Mouse (Mus musculus): ENCODE data around the gene Arhgap22. TPM values are rescaled to one million over a fixed set of nuclear protein-coding genes. Genes with fewer than 3 reads are reported as not detected.

The Arhgap22 gene
- total RNA-seq, 1 experiment: 5.7 TPM

GRCm38 (mm10) chr14:33338684-33339083 is 124.9 kb downstream of the Arhgap22 start:
- H3K27ac ChIP-seq (ENCODE audit: insufficient read depth, low read depth, low read length, poor library complexity, severe bottlenecking): no peak overlapping the region
- in situ Hi-C loops (cut with MboI; ENCODE audit: low sequenced_read_pairs in 2 of 2, unreplicated experiment in 2 of 2): no loop called here
- no peak overlapping the region for H3K9ac ChIP-seq (ENCODE audit: insufficient read depth, low read depth, low read length, poor library complexity, severe bottlenecking)
- no peak overlapping the region for H3K4me3 ChIP-seq (ENCODE audit: insufficient read depth in 1 of 2, low read depth in 1 of 2, low read length in 2 of 2, poor library complexity in 1 of 2, severe bottlenecking in 1 of 2)
- H3K36me3 ChIP-seq (ENCODE audit: control insufficient read depth, insufficient read depth, low read length, poor library complexity, severe bottlenecking): no peaks in the 10 kb centered on the region
- no peak for DNase-seq (ENCODE audit: low read depth, low spot score)
- no peaks in the 10 kb centered on the region for H3K4me1 ChIP-seq (ENCODE audit: control insufficient read depth in 2 of 2, insufficient read depth in 2 of 2, low read length in 2 of 2, poor library complexity in 1 of 2)
- TF ChIP-seq ZNF384 (IDR thresholded peaks at IDR 0.05; ENCODE audit: low read depth, low read length) (no peak), CHD2 (IDR thresholded peaks at IDR 0.05; ENCODE audit: low read depth, low read length) (no peak), HCFC1 (IDR thresholded peaks at IDR 0.05; ENCODE audit: borderline replicate concordance, insufficient read depth, low read length) (no peak)
- H3K9me3 ChIP-seq (ENCODE audit: control insufficient read depth, insufficient read depth, low read depth, low read length): no peaks in the 10 kb centered on the region

- in situ Hi-C loops (cut with MboI; ENCODE audit: low sequenced_read_pairs in 2 of 2, unreplicated experiment in 2 of 2): no loop called here
Measured at GRCm38 (mm10) chr14:33343131-33343725, 129.4 kb downstream of the Arhgap22 start.

GRCm38 (mm10) chr14:33346546-33346945 is 132.7 kb downstream of the Arhgap22 start:
- H3K27ac ChIP-seq (ENCODE audit: insufficient read depth, low read depth, low read length, poor library complexity, severe bottlenecking): no peak overlapping the region
- in situ Hi-C loops (cut with MboI; ENCODE audit: low sequenced_read_pairs in 2 of 2, unreplicated experiment in 2 of 2): no loop called here
- H3K36me3 ChIP-seq (ENCODE audit: control insufficient read depth, insufficient read depth, low read length, poor library complexity, severe bottlenecking): no peaks in the 10 kb centered on the region
- no peak for DNase-seq (ENCODE audit: low read depth, low spot score)
- no peak overlapping the region for H3K4me3 ChIP-seq (ENCODE audit: insufficient read depth in 1 of 2, low read depth in 1 of 2, low read length in 2 of 2, poor library complexity in 1 of 2, severe bottlenecking in 1 of 2)
- TF ChIP-seq MAFK (IDR thresholded peaks at IDR 0.05; ENCODE audit: insufficient read depth, low read depth, low read length) (no peak), ZNF384 (IDR thresholded peaks at IDR 0.05; ENCODE audit: low read depth, low read length) (no peak), HCFC1 (IDR thresholded peaks at IDR 0.05; ENCODE audit: borderline replicate concordance, insufficient read depth, low read length) (no peak), ZC3H11A (IDR thresholded peaks at IDR 0.05; ENCODE audit: borderline replicate concordance, low read depth, low read length) (no peak), CHD2 (IDR thresholded peaks at IDR 0.05; ENCODE audit: low read depth, low read length) (no peak)
- H3K9me3 ChIP-seq (ENCODE audit: control insufficient read depth, insufficient read depth, low read depth, low read length): no peaks in the 10 kb centered on the region
- H3K4me1 ChIP-seq (ENCODE audit: control insufficient read depth in 2 of 2, insufficient read depth in 2 of 2, low read length in 2 of 2, poor library complexity in 1 of 2): no peaks in the 10 kb centered on the region; a peak in 1 of 4 replicates
- H3K9ac ChIP-seq (ENCODE audit: insufficient read depth, low read depth, low read length, poor library complexity, severe bottlenecking): no peak overlapping the region

More at GRCm38 (mm10) chr14:33343131-33343725, 129.4 kb downstream of the Arhgap22 start:
- no peaks in the 10 kb centered on the region for H3K4me1 ChIP-seq (ENCODE audit: control insufficient read depth in 2 of 2, insufficient read depth in 2 of 2, low read length in 2 of 2, poor library complexity in 1 of 2)
- no peaks in the 10 kb centered on the region for H3K36me3 ChIP-seq (ENCODE audit: control insufficient read depth, insufficient read depth, low read length, poor library complexity, severe bottlenecking)
- TF ChIP-seq ZNF384 (IDR thresholded peaks at IDR 0.05; ENCODE audit: low read depth, low read length) (no peak), MAFK (IDR thresholded peaks at IDR 0.05; ENCODE audit: insufficient read depth, low read depth, low read length) (no peak), ZC3H11A (IDR thresholded peaks at IDR 0.05; ENCODE audit: borderline replicate concordance, low read depth, low read length) (no peak)
- H3K9ac ChIP-seq (ENCODE audit: insufficient read depth, low read depth, low read length, poor library complexity, severe bottlenecking): no peak overlapping the region
- no peak for DNase-seq (ENCODE audit: low read depth, low spot score)
- no peak overlapping the region for H3K4me3 ChIP-seq (ENCODE audit: insufficient read depth in 1 of 2, low read depth in 1 of 2, low read length in 2 of 2, poor library complexity in 1 of 2, severe bottlenecking in 1 of 2)
- no peaks in the 10 kb centered on the region for H3K9me3 ChIP-seq (ENCODE audit: control insufficient read depth, insufficient read depth, low read depth, low read length)
- H3K27ac ChIP-seq (ENCODE audit: insufficient read depth, low read depth, low read length, poor library complexity, severe bottlenecking): no peak overlapping the region; the same call in 1 of the 2 replicates

GRCm38 (mm10) chr14:33347738-33348137 is 133.9 kb downstream of the Arhgap22 start:
- no peaks in the 10 kb centered on the region; a peak in 1 of 4 replicates for H3K4me1 ChIP-seq (ENCODE audit: control insufficient read depth in 2 of 2, insufficient read depth in 2 of 2, low read length in 2 of 2, poor library complexity in 1 of 2)
- TF ChIP-seq ZC3H11A (IDR thresholded peaks at IDR 0.05; ENCODE audit: borderline replicate concordance, low read depth, low read length): no peak
- no peak for TF ChIP-seq CHD2 (IDR thresholded peaks at IDR 0.05; ENCODE audit: low read depth, low read length)
- TF ChIP-seq ZNF384 (IDR thresholded peaks at IDR 0.05; ENCODE audit: low read depth, low read length): no peak
- no peak for TF ChIP-seq MAFK (IDR thresholded peaks at IDR 0.05; ENCODE audit: insufficient read depth, low read depth, low read length)
- no peak for TF ChIP-seq HCFC1 (IDR thresholded peaks at IDR 0.05; ENCODE audit: borderline replicate concordance, insufficient read depth, low read length)
- no peak for DNase-seq (ENCODE audit: low read depth, low spot score)
- no peaks in the 10 kb centered on the region for H3K9me3 ChIP-seq (ENCODE audit: control insufficient read depth, insufficient read depth, low read depth, low read length)
- H3K9ac ChIP-seq (ENCODE audit: insufficient read depth, low read depth, low read length, poor library complexity, severe bottlenecking): no peak overlapping the region
- in situ Hi-C loops (cut with MboI; ENCODE audit: low sequenced_read_pairs in 2 of 2, unreplicated experiment in 2 of 2): no loop called here
- H3K36me3 ChIP-seq (ENCODE audit: control insufficient read depth, insufficient read depth, low read length, poor library complexity, severe bottlenecking): no peaks in the 10 kb centered on the region
- H3K27ac ChIP-seq (ENCODE audit: insufficient read depth, low read depth, low read length, poor library complexity, severe bottlenecking): no peak overlapping the region
- no peak overlapping the region for H3K4me3 ChIP-seq (ENCODE audit: insufficient read depth in 1 of 2, low read depth in 1 of 2, low read length in 2 of 2, poor library complexity in 1 of 2, severe bottlenecking in 1 of 2)

- no peak for DNase-seq (ENCODE audit: low read depth, low spot score)
- Histone ChIP-seq H3K36me3 (ENCODE audit: control insufficient read depth, insufficient read depth, low read length, poor library complexity, severe bottlenecking) (no peaks in the 10 kb centered on the region), H3K9ac (ENCODE audit: insufficient read depth, low read depth, low read length, poor library complexity, severe bottlenecking) (no peak overlapping the region), H3K9me3 (ENCODE audit: control insufficient read depth, insufficient read depth, low read depth, low read length) (no peaks in the 10 kb centered on the region), H3K4me1 (ENCODE audit: control insufficient read depth in 2 of 2, insufficient read depth in 2 of 2, low read length in 2 of 2, poor library complexity in 1 of 2) (no peaks in the 10 kb centered on the region; a peak in 1 of 4 replicates), H3K4me3 (ENCODE audit: insufficient read depth in 1 of 2, low read depth in 1 of 2, low read length in 2 of 2, poor library complexity in 1 of 2, severe bottlenecking in 1 of 2) (no peak overlapping the region), H3K27ac (ENCODE audit: insufficient read depth, low read depth, low read length, poor library complexity, severe bottlenecking) (no peak overlapping the region)
- TF ChIP-seq CHD2 (IDR thresholded peaks at IDR 0.05; ENCODE audit: low read depth, low read length) (no peak), MAFK (IDR thresholded peaks at IDR 0.05; ENCODE audit: insufficient read depth, low read depth, low read length) (no peak), ZC3H11A (IDR thresholded peaks at IDR 0.05; ENCODE audit: borderline replicate concordance, low read depth, low read length) (no peak), HCFC1 (IDR thresholded peaks at IDR 0.05; ENCODE audit: borderline replicate concordance, insufficient read depth, low read length) (no peak), ZNF384 (IDR thresholded peaks at IDR 0.05; ENCODE audit: low read depth, low read length) (no peak)
- in situ Hi-C loops (cut with MboI; ENCODE audit: low sequenced_read_pairs in 2 of 2, unreplicated experiment in 2 of 2): no loop called here
Measured at GRCm38 (mm10) chr14:33348146-33348545, 134.3 kb downstream of the Arhgap22 start.
